Mouse (Mus musculus): ENCODE data around the gene S1pr1. TPM values are rescaled to one million over a fixed set of nuclear protein-coding genes. Genes with fewer than 3 reads are reported as not detected.

Gene S1pr1
- total RNA-seq, 2 experiments from 2014 or later = 74.8 to 95.8 TPM

DNA sequence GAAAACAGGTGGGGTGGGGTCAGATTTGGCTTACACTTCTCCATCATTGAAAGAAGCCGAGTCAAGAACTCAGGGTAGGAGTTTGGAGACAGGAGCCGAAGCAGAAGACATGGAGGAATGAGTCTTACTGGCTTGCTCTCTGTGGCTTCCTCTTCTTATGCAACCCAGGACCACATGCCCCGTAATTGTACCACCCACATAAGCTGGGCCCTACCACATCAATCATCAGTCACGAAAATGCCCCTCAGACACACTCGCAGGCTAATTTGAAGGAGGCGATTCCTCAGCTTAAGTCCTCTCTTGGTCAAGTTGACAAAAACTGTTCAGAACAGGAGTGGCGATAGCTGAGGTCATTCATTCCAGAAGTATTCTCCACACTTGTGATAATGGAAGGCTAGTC lies 35.9 kb downstream of the S1pr1 start:
- no peak for DNase-seq
- intact Hi-C loops (cut with DNase I) = no loop called here

DNA sequence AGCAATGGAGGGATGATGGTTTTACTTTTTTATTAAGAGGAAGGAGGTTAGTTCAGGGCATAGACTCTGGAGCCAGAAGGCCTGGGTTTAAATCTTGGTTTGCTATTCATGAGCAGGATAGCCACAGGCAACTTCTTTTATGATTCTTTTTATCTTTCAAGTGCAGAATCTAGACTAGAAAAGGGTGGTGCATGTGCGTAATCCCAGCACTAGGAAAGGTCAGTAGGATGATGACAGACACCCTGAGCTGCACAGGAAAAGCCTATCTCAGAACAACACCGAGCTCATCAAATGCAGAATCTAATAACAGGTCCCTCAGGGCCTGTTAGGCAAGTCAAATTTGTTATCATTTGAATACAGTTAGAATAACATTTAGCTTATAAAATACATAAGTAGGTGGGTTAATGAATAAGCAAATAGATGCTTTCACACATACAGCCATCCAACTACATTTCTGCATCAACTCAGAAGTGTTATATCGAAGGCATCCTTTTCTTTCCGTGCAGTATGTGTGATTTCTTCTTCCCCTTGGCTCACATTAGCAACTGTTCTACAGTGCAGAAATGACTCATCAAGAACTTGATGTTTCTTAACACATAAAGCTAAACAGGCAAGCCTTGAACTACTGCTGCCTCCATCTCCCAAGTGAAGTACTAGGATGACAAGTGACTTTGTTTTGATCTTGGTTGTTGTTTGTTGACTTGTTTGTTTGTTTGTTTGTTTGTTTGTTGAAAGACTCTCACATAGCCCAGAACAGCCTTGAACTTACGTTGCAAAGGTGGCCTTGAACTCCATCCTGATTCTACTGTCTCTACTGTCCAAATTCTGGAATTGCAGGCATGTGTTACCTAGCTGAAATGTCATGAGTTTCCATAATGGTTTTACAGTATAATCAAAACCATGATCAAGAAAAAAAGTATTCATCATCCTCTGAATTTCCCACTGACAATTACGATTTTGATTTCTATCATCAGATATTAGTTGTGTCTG lies 39.0 kb downstream of the S1pr1 start:
- no peak for DNase-seq
- intact Hi-C loops (cut with DNase I) = no loop called here

DNA sequence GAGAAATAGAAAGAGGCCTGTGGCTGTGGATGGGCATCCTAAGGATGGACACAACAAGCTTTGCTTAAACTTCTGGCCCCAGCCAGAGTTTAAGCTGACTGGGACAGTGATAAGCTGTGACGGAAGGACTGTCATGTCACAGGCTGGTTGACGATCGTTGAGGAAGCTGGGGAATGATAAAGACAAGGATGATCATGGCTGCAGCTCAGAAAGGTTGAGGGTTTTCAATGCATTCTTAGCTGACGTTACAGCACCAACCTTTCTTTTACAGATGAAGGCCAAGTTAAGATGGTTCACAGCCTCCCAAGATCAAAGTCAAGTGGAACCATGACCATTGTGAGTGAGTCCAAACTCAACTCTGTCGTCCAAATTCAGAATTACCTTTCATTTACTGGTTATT lies 40.2 kb downstream of the S1pr1 start:
- DNase-seq = no peak
- intact Hi-C loops (cut with DNase I) = no loop called here

DNA sequence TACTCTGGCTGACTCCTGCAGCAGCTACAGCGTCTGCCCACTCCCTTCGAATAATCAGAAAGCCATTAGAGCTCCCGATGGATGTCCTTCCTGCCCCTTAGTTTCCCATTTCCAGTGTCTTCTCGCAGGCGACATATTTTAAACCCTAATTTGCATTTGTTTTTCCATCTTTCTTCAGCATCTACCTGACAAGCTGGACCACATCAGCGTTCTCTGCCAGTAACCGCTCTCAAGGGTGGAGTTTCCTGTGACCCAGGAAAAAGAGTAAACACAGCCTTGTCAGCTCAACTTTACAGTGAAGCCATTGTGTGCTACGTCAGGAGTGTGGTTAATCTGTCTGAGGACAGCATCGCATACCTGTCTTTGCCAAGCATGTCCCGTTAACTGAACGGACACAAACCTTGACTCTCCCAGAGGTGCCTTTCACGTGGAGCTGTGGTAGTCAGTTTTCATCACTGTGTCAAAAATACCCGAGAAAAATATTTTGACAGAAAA lies 41.2 kb downstream of the S1pr1 start:
- intact Hi-C loops (cut with DNase I) = no loop called here
- peak in 1 of 2 experiments; percentile 20 for DNase-seq

DNA sequence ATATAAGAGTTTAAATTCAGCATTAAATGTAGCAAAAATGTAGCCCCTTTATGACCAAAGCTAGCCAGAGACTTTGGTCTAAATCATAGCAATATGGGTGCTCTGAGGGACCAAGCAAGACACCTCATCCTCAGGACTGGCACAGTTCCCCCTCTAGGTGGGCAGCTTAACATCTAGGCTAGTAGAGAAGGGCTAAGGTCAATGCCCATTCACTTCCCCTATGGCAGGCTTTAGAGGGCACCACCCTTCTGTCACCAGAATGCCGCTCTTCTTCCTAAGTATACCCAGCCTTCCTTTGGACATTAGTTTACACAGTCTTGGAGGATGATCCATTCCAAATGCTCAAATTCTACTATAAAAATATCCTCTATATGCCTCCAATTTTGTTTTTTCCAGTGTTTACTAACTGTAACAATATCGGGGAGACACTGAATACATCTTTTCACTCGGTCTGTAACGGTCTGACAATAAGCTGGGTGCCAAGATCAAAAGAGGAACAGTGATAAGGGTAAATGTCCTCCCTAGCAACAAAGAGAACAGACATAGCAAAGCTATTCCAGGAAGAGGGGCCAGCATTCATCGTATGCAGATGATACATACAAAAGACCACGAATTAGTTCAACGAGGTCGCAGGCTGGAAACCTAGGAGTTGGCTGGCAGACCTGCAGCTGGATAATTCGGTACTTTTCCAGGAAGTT lies 41.8 kb downstream of the S1pr1 start:
- intact Hi-C loops (cut with DNase I) = no loop called here
- DNase-seq = peak in 1 of 2 experiments; percentile 15

DNA sequence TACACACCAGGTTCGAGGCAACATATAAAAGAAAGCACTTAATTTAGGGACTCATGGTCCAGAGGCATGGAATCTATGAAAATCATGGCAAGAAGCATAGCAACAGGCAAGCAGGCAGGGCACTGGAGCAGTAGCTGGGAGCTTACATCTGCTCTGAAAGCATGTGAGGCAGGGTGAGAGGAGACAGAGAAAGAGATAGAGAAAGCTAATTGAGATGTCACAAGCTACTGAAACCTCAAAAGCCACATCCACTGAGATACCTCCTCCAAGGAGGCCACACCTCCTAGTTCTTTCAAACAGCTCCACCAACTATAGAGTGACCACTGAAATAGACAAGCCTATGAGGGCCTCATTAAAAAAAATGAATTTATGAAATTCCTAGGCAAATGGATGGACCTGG lies 45.6 kb downstream of the S1pr1 start:
- DNase-seq = no peak
- intact Hi-C loops (cut with DNase I) = no loop called here

DNA sequence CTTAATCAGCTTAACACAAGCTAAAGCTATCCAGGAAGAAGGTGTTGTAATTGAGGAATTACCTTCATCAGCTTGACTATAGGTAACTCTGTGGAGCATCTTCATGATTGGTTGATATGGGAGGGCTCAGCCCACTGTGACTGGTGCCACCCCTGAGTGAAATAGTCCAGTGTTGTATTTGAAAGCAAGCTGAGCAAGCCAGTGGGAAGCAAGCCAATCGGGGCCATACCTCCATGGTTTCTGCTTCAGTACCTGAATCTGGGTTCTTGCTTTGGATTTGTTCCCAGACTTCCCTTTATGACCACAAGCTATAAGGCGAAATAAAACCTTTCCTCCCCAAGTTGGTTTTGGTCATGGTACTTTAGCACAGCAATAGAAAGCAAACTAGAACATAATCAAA lies 47.7 kb downstream of the S1pr1 start:
- DNase-seq = no peak
- intact Hi-C loops (cut with DNase I) = no loop called here

DNA sequence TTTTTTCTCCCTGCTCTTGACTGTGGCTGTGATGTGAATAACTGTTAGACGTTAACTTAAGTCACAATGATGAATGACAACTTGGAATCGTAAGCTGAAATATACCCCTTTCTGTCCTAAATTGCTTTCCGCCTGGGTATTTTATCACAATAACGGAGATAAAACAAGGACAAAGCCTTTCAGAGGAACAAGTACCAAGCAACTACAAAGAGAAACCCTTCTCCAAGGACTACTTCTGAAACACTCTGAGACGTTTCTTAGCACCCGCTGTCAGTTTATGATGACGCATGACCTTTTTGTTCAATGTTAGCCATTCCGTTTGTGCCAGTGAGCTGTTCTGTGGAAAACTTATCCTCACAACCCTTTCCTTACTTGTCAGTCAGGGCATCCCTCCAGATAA lies 48.3 kb downstream of the S1pr1 start:
- no peak for DNase-seq
- intact Hi-C loops (cut with DNase I) = no loop called here

DNA sequence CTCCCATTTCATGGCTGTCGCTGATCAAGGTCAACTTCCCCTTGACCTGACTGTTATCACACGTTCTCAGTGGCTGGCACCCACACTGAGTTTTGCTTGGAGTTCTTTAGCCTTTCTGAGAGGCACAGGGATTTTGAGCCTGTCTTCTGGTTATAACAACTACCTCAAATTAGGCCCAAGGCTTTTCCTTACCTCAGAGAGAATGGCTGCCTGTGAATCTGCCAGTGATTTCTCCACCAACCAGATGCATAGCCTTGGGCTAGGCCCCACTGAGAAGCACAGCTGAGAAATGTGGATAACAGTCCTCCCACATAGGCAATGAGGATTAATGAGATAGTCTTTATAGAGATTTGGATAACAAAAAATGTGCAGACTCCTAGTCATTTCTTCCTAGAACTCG lies 50.4 kb downstream of the S1pr1 start:
- intact Hi-C loops (cut with DNase I) = no loop called here
- DNase-seq = no peak

DNA sequence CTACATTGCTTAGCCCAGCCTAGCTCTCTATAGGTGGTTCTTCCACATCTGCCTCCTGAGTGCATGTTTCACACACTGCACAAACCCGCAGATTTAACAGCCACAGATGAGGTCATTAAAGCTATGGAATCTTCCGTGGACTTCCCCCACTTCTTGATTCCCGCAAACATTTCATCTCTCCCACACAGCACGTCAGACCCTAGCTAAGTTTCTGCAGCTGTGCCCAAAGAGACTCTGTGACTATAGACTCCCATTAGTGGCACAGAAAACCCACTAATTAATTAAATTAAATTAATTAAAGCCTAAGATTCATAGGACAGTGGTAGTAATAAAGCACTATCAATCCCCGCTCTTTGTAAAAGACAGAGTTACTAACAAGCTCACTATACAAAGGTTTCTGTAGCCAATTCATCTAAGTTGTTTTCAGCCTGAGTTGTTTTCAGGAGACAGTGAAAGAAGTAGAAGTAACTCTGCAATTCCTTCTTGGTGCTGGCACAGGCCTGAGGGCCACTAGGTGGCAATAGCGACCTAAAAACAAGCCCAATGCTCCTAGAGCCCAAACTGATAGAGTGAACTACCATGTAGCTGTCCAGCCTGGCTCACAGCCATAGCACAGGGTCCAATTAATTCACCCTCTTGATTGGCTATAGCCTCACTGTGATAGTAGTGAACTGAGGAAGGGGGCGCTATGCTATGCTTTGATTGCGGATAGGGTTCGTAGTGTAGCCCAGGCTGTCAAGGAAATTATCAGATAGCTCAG lies 54.0 kb downstream of the S1pr1 start:
- intact Hi-C loops (cut with DNase I) = loop anchor here (1.0 to 2.0 kb wide), 4 partner anchors 52 to 318 kb away; no protein-coding TSS in a partner anchor

More for the DNA sequence above, 54.0 kb downstream of the S1pr1 start:
- DNase-seq = peak; percentile 86 to 87

Other genes starting within 250 kb of the S1pr1 start
- 1 to 10 TPM; 9.6 to 9.8 TPM for gene Dph5, start 172.8 kb upstream of the S1pr1 start, total RNA-seq (2021)

Data from heart, postnatal 10 days (tissue).